Mouse (Mus musculus): Measurements from ENCODE around the gene Slc25a3.

Gene Slc25a3

DNA sequence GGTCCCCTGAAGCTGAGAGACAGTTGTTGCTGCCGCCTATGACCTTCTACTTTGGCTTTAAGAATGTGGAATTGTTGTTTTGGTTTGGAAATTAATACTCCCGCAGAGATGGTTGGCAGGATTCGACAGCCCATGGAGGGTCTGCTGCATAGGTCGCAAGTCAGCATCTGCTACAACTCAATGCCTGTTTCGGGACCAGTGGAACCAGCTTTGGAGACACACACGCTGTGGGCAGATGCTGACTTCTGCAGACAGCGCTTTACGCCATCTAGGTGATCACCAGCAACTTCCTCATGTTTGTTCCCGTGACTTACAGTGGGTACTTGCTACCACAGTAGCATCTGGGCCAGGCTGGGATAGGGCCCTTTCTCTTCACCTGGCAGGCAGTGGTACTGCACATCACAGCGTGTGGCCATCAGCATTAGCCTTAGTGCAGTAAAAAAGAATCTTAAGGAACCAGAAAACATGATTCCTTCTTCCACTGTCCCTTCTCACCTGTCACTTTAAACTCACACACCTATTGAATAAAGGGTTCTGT, 18.9 kb upstream of the Slc25a3 start:
- DNase-seq (ENCODE audit: low read depth, low spot score), result no peak

DNA sequence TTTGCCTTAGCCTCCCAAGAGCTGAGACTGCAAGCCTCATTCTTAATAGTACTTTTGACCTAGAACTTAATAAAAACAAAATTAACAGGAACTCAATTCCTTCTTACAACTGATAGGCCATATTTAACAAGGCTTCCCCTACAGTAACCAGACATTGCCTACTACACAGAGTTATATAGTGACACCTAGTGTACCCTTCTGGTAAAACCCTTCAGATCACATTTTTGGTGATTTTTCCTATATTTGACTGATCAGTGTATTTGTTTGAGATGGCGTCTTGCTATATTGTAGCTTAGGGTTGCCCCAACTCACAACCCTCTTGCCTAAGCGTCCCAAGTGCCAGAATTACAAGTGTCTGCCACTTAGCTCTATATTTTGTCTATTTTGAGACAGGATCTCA, 17.7 kb upstream of the Slc25a3 start:
- peak; percentile 52 for DNase-seq (ENCODE audit: low read depth, low spot score)

DNA sequence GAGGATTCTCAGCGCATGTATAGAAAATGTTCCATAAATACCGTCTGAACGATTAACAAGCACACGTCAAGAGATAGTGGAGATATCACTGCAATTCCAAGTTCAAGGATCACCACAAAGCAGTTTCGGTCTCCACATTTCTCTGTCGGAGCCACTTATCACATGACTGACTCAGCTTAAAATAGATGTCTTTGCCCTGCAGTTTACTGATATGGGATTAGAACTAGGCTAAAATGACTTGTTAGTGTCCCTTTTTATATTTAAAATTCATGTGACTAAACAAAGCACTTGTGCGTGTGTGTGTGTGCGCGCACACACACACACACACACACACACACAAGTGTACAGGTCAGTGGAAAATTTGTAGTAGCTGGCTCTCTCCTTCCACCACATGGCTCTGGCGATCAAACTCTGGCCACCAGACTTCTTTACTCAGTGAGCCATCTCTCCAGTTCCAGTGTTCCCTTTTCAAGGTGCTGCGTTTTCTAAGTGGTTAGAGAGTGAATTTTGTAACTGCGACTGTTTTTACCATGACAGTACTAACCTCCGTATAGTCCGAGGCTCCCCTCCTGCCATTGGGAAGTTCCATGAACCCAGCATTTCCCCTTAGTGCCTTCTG, 15.4 kb upstream of the Slc25a3 start:
- no peak for DNase-seq (ENCODE audit: low read depth, low spot score)

DNA sequence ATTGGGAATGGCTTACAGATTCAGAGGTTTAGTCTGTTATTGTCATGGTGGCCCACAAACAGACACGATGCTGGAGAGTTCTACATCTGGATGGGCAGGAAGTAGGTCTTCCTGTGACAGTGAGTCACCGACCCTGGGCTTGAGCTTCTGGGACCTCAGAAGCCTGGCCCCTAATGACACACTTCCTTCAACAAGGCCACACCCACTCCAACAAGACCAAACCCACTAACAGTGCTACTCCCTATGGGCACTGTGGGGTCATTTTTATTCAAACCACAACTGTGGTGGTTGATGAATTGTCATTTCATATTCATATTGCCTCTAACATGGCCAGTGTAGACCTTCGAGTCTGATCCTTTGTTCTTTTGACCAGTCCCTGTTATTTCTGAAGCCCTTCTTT, 14.5 kb upstream of the Slc25a3 start:
- DNase-seq (ENCODE audit: low read depth, low spot score), result no peak

DNA sequence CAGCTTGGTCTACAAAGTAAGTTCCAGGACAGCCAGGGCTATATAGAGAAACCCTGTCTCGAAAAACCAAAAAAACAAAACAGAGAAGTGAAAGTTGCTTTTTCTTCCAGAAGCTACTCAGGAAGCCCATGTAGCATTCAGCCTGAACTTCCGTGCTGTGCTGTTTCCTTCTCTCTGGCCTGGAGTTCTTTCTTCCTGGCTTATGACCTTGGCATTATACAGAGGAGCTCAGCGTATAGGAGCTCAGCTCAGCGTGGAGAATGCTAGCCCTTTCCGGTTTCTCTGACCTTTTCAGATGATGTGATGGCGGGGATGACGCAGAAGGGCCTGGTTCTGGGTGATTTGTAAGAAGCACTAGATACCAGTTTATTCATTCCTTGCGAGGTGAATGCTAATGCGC, 13.5 kb upstream of the Slc25a3 start:
- DNase-seq (ENCODE audit: low read depth, low spot score), result no peak

DNA sequence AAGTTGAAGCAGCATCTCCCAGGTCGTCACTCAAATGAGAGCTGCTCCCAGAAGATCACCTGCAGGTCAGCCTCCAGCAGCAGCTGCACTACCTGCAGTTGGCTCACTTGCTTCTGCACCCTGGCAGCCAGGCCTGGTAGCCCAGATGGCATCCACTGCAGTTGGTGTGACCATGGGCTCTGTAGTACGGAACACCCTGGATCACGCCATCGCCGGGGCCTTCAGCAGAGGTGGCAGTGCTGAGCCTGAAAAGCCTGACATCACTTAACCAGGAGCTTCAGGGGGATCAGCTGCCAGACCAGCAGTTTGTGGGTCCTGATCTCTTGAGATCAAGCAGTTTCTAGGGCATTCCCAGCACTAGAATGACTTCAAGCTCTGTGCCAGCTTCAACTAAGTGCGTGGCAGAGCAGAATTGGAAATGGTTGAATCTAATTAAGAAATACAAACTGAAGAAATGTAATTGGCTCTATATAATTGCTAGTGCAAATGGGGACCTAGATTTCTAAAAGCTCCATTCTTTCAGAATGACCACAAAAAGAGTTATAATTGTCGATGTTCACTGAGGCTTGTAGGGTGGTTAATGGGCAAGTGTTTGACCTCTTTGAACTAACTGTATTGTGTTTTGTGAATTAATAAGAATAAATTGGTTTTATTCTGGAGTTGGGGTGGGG, 11.6 kb upstream of the Slc25a3 start:
- DNase-seq (ENCODE audit: low read depth, low spot score), result no peak

DNA sequence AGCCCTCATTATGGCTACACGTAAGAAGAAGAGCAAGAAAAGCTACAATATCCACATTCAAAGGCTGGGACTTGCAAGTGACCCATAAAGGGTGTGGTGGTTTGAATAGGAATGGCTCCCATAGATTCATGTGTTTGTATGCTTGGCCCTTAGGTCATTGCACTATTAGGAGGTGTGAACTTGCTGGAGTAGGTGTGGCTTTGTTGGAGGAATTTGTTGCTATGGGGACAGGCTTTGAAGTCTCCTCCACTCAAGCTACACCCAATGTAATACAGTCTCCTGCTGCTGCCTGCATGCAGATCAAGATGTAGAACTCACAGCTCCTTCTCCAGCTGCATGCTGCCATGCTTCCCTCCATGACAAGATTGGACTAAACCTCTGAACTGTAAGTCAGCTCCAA, 7.7 kb upstream of the Slc25a3 start:
- DNase-seq (ENCODE audit: low read depth, low spot score), result no peak

DNA sequence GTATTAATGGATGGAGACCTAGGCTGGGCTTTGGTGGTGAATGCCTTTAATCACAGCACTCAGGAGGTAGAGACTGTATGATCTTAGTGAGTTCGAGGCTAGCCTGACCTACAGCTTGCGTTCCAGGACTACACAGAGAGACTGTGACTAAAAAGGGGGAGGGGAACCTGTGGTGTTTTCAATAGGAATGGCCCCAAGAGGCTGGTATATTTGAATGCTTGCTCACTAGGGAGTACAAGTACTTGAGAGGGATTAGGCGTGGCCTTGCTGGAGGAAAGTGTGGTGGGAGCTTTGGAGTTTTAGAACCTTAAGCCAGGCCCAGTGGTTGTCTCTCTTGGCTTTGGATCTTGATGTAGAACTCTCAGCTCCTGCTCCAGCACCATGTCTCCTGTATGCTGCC, 6.9 kb upstream of the Slc25a3 start:
- no peak for DNase-seq (ENCODE audit: low read depth, low spot score)

DNA sequence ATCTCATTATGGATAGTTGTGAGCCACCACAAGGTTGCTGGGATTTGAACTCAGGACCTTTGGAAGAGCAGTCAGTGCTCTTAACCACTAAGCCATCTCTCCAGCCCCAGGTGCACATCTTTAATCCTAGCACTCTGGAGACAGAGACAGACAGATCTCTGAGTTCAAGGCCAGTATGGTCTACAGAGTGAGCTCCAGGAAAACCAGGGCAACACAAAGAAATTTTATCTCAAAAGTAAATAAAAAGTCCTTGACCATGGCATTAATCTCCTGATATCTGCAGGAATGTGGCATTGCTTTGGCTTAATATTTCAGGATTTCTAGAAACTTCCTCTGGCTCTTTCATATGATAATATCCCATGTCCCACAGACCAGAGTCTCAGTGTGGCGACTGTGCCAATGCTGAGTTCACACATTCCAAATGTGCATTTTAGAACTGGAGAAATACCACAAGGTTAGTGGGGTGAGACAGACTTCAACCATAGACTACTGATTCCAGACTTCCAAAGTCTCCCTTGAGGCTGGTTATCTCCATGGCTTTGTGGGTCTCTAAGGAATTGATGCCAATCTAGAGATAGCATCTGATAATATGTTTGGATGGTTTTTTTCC, 4.8 kb upstream of the Slc25a3 start:
- no peak for DNase-seq (ENCODE audit: low read depth, low spot score)

DNA sequence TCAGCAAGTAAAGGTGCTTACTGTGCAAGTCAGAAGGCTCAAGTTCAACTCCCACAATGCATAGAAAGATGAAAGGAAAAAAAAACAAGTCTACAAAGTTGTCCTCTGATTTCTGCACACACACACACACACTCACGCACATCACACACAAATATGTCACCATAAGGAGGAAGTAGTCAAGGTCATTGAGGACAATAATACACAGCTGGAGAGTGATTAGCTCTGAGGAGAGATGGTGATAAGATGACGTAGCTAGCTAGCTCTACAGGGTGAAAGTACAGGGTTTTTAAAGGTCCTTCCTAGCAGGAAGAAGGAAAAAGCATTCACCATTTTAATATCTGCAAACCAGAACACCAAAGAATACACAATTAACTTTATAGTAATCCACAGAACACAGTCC, 3.5 kb upstream of the Slc25a3 start:
- DNase-seq (ENCODE audit: low read depth, low spot score), result no peak

DNA sequence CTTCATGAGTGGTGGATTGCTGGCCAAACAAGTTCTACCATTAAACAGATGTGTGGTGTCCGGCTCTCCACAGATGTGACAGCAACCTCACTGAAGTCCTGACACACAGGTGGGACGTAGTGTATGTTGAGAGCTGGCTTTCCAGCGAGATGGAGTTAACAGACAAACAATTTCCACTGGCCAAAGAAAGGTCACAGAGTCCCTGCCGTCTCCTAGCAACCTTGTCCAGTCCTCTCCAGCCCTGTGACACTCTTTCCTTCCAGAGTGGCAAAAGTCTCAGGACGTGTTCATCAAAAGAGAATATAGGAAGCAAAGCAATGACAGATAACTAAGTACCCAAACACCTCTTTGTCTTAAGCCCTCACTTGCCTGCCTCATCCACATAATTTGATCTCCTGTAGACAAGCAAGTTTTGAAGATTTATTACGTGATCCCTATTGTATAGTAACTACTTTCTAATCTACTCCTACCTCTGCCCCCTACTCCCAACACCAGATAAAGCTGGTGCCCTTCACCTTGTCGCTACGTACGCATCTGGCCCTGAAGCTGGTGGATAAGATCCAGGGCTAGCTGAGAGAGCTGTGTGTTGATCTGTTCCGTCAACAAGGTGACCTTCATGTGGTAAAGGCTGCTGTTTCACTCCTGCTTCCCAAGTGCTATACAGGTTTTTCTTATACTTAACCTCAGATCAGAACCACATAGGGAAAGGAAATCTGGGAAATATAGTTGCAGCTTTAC, 2.9 kb upstream of the Slc25a3 start:
- no peak for DNase-seq (ENCODE audit: low read depth, low spot score)

DNA sequence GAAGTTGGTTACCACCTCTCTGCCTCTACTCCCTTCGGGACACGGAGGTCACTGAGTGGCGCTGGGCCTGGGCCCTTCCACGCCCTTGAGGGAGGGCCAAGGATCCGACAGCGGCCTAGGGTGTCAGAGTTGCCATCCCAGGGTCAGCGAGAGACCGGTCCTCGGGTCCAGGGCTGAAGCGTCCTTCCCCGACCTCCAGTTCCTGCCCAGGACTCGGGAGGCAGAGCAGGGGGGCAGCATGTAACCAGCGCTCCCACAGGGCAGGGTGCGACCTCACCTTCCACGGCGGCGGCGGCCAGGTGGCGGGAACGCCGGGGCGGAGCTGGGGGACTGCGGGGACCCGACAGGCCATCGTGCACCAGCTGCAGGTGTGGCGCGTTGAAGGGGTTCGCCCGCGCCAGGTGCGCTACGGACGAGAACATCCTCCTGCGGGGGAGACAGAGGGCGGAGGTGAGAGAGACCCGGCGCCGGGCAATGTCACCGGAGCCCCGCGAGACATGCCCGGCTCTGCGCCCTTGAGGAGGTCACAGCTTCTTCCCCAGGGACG, 505 bp downstream of the Slc25a3 start:
- no peak for DNase-seq (ENCODE audit: low read depth, low spot score)

DNA sequence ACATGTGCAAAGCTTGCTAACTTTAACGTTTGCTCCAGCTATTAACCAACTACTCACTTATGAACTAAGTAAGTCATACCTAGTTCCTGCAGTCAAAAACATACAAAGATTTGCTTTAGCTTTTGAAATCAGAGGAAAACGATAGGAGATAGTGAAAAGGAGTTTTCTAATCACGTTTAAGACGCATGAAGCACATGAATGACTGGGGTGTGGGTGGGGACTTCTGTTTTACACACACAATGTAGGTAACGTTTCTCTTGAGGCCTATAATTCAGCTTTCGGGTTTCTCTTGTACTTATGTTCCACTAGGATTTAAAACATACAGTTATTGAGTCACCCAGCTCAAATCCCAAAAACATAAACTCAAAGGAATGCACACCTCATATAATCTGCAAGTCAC, 1.2 kb downstream of the Slc25a3 start:
- no peak for DNase-seq (ENCODE audit: low read depth, low spot score)

DNA sequence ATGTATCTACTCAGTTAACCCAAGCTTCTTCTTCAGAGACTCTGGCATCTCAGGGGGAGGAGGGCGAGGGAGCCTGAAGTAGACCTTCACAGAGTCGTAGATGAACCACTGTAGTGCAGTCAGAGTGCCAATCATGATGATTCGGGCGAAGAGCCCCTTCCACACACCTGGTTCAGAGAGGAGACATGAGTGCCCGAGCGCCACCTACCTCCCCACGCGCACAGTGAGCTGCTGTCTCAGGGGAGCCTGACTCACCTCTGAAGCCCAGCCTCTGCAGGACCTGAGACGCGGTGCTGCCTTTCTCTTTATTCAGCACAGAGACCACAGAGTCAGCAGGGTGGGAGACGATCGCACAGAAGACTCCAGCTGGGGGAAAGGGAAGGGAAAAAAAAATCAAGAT, 6.9 kb downstream of the Slc25a3 start:
- no peak for DNase-seq (ENCODE audit: low read depth, low spot score)

DNA sequence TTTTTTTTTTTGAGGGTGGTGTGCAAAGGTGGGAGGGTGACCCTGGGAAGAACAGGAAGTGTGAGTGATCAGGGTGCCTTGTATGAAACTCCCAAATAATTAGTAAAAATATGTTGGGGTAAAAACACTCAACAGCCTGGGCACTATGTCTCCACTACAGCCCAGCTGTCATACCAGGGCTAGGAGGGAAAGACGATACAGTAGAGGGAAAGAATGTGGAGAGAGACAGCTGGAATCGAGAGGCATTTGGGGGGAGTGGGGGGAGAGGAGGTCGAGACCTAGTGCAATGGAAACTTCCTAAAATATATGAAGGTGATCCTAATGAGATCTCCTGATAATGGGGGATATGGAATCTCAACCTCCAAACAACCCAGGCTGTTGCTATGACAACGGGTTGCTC, 14.0 kb downstream of the Slc25a3 start:
- no peak for DNase-seq (ENCODE audit: low read depth, low spot score)

DNA sequence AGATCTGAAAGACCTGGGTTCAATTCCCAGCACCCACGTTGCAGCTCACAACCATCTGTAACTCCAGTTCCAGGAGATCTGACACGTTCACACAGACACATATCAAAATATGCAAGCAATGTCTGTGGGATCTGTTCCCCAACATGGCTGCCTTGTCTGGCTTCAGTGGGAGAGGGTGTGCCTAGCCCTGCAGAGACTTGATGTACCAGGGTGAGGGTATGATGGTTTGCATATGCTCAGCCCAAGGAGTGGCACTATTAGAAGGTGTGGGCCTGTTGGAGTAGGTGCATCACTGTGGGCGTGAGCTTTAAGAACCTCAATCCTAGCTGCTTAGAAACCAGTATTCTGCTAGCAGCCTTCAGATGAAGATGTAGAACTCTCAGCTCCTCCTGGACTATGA, 17.9 kb downstream of the Slc25a3 start:
- DNase-seq (ENCODE audit: low read depth, low spot score), result no peak

DNA sequence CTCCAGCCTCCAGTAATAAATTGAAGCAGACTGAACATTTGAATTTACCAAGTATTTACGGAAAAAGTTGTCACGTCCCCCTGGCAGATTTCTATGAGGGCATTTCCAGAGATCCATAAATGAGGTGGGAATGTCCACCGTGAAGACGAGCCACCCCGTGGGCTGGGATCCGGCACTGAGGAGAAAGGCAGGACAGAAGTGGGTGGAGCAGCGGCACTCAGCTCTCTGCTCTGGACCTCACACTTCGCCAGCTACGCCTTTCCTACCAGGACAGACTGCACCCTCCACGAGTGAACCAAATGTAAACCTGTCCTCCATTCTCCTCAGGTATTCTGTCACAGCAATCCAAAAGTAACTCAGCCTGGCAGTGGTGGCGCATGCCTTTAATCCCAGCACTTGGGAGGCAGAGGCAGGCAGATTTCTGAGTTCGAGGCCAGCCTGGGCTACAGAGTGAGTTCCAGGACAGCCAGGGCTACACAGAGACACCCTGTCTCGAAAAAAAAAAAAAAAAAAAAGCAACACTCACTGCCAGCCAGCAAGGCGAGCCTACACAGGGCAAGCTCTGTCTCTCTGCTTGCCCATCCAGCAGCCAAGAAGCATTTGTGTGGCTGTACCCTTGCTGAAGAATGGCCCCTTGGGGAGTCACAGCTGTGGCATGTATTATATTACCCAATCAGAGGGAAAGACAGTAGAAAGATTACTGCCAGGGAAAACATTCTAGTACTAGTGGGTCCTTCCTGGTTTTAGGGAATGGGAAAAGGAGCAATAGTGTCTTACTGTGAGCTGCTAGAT, 20.9 kb downstream of the Slc25a3 start:
- DNase-seq (ENCODE audit: low read depth, low spot score), result no peak

DNA sequence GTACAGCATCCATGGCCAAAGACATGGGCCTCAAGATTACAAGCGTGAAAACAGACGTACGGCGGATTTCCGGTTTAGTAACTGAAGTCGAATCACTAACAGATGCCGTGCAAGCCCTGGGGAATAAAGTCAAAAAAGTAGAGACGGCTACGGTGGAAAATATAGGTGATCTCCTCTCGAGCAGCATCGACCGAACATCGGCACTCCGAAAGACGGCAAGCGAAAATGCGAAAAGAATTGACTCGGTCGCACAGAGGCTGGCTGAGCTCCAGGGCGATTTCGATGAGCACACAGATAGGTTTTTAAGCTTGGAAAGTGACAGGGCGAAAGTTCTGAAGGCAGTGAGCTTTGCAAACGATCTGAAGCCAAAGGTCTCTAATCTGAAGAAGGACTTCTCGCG, 21.9 kb downstream of the Slc25a3 start:
- DNase-seq (ENCODE audit: low read depth, low spot score), result no peak

DNA sequence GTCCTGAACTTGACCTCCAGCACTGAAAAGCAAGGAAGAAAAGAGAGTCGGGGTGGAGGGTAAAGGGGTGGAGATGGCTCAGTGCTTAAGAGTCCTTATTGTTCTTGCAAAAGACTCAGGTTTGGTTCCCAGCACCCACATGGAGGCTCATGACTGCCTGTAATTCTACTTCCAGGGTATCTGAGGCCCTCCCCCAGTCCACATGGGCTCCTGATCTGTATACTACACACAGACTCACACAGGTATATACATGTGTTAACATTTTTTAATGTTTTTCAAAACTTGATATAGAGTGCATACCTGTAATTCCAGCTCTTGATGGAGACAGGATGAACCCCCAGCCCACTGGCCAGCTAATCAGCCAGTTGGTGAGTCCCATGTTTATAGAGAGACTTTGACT, 23.8 kb downstream of the Slc25a3 start:
- no peak for DNase-seq (ENCODE audit: low read depth, low spot score)

DNA sequence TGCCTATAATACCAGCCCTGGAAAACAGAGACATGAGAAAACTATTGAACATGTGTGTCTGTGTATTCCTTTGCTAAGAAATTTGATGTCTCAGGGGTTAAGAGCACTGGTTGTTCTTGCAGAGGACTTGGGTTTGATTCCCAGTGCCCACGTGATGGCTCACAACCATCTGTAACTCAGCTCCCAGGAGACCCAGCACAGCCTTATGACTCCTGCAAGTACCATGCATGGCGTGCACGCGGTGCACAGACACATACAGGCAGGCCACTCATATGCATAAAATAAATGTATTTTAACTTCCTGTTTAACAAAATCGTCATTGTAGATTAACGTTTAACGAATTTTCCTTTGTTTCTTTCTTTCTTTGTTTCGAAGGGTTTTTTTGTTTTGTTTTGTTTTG, 25.8 kb downstream of the Slc25a3 start:
- DNase-seq (ENCODE audit: low read depth, low spot score), result no peak
